Mouse (Mus musculus): ENCODE measurements around the gene 1700010B08Rik. TPM values are rescaled to one million over a fixed set of nuclear protein-coding genes. Genes with fewer than 3 reads are reported as not detected.
"Not testable (repeated sequence)": the region's sequence is repeated elsewhere in the genome, so short reads cannot be mapped to it uniquely, and the experiment has no call there.

1700010B08Rik gene
- polyA plus RNA-seq, 1 experiment from 2014 or later: not detected

- no peak overlapping the region for H3K27ac ChIP-seq
- no peak overlapping the region for H3K4me3 ChIP-seq
- peaks cover 74% of the 10 kb centered on the region for H3K36me3 ChIP-seq
- 85% methylated on average over 16 of the region's 16 CpGs for WGBS
- no peaks in the 10 kb centered on the region for H3K27me3 ChIP-seq (ENCODE audit: insufficient read depth, poor library complexity, severe bottlenecking)
- DNase-seq (ENCODE audit: low spot score): no peak
- no peaks in the 10 kb centered on the region for H3K9me3 ChIP-seq
- H3K4me1 ChIP-seq (replicated peaks): no peaks in the 10 kb centered on the region
Measured at GRCm38 (mm10) chr2:173702096-173702866, 16.9 kb upstream of the 1700010B08Rik start.

DNA sequence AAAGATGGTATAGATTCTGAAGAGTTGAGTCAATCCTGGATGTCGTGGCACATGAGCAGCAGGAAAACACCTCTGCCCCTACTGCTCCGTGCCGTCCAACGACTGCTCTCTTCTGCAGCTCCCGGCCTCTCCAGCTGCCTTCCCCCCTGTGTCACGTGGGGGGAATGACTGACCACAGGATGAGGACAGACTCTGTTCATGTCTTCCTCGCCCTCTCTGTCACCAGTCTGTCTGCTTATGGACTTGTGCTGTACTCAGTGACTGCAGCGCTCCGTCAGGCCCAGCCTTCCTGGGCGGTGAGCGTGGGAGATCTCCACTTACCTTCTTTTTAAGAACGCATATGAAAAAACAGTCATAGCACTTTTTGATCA lies 16.4 kb upstream of the 1700010B08Rik start:
- H3K27me3 ChIP-seq (ENCODE audit: insufficient read depth, poor library complexity, severe bottlenecking): no peaks in the 10 kb centered on the region
- DNase-seq (ENCODE audit: low spot score): no peak
- 84% methylated on average over 12 of the region's 12 CpGs for WGBS
- H3K9me3 ChIP-seq: no peaks in the 10 kb centered on the region
- H3K36me3 ChIP-seq: peaks cover 74% of the 10 kb centered on the region
- no peak overlapping the region for H3K27ac ChIP-seq
- H3K4me3 ChIP-seq: no peak overlapping the region
- H3K4me1 ChIP-seq (replicated peaks): no peaks in the 10 kb centered on the region

DNA sequence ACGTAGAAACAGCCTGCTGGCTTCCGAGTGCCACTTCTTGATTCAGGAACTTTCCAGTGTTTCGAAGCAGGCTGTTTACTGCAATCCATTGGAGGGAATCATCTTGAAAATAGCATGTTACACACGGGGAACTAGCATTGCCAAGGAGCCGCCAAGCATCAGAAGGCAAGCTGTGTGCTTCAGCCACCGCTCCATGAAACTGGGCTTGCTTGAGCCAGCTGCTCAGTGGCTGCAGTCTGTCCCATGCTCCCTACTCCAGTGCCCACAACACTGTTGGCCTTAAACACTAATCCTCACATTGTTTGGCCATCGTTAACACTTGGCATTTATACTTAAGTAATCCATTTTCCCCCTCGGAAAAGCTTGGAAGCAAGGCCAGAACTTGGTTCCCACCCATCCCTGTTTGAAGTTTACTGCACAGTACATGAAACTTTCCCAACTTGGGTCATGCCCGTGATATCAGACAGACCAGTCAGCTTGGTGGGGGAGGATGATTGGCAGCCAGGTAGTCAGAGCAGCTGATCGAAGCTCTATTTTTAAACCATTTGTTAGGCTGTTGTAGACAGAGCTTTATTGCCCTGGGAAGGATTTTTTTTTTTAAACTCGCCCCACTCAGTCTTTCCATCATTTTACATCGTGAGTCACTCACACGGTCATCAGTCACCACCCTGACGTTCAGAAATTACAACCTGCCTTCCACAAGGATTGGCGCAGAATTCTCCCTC lies 13.2 kb upstream of the 1700010B08Rik start:
- no peaks in the 10 kb centered on the region for H3K27me3 ChIP-seq (ENCODE audit: insufficient read depth, poor library complexity, severe bottlenecking)
- no peak for DNase-seq (ENCODE audit: low spot score)
- H3K4me1 ChIP-seq (replicated peaks): no peaks in the 10 kb centered on the region; the same call in 1 of the 2 replicates
- H3K27ac ChIP-seq: no peak overlapping the region
- H3K9me3 ChIP-seq: no peaks in the 10 kb centered on the region
- WGBS: 92% methylated on average over 15 of the region's 15 CpGs
- peaks cover 55% of the 10 kb centered on the region for H3K36me3 ChIP-seq
- no peak overlapping the region for H3K4me3 ChIP-seq

DNA sequence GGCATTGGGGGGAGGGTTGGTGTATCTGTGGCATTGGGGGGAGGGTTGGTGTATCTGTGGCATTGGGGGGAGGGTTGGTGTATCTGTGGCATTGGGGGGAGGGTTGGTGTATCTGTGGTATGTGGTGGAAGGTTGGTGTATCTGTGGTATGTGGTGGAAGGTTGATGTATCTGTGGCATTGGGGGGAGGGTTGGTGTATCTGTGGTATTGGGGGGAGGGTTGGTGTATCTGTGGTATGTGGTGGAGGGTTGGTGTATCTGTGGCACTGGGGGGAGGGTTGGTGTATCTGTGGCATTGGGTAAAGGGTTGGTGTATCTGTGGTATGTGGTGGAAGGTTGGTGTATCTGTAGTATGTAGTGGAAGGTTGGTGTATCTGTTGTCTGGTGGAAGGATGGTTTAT lies 11.6 kb upstream of the 1700010B08Rik start:
- not testable (repeated sequence) for H3K4me1 ChIP-seq (replicated peaks); DNase-seq (ENCODE audit: low spot score); H3K4me3 ChIP-seq; H3K9me3 ChIP-seq; H3K27me3 ChIP-seq (ENCODE audit: insufficient read depth, poor library complexity, severe bottlenecking); H3K27ac ChIP-seq
- H3K36me3 ChIP-seq: peaks cover 39% of the 10 kb centered on the region

DNA sequence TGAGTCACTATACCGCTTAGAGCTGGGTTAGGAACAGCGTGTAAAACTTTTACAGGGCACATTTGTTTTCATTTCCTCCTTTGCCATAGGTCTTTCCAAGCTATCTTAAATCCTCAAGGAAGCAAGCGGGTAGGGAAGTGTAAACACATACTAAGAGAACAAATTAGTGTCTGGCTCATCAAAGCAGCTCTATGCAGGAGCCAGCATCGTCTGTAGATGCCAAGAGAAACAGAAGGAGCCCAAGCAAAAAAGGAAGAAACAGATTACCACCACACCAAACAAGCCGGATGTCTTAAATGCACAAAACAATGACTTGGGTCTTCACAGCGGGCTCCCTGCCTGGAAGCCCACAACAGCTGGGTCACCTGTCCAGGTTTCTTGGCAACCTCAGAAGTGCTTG lies 9.0 kb upstream of the 1700010B08Rik start:
- no peak for DNase-seq (ENCODE audit: low spot score)
- H3K27ac ChIP-seq: no peak overlapping the region
- no peaks in the 10 kb centered on the region for H3K27me3 ChIP-seq (ENCODE audit: insufficient read depth, poor library complexity, severe bottlenecking)
- H3K4me3 ChIP-seq: no peak overlapping the region
- H3K9me3 ChIP-seq: no peaks in the 10 kb centered on the region
- H3K36me3 ChIP-seq: peaks cover 22% of the 10 kb centered on the region
- H3K4me1 ChIP-seq (replicated peaks): peaks cover 31% of the 10 kb centered on the region
- 88% methylated on average over 6 of the region's 6 CpGs for WGBS

GRCm38 (mm10) chr2:173712656-173713055 lies 6.6 kb upstream of the 1700010B08Rik start:
- Histone ChIP-seq H3K36me3 (peaks cover 12% of the 10 kb centered on the region), H3K9me3 (no peaks in the 10 kb centered on the region), H3K4me1 (replicated peaks) (peaks cover 37% of the 10 kb centered on the region), H3K27ac (peak overlapping the region; percentile 81), H3K4me3 (no peak overlapping the region), H3K27me3 (ENCODE audit: insufficient read depth, poor library complexity, severe bottlenecking) (no peaks in the 10 kb centered on the region)
- WGBS: 61% methylated on average over 10 of the region's 10 CpGs
- no peak for DNase-seq (ENCODE audit: low spot score)

DNA sequence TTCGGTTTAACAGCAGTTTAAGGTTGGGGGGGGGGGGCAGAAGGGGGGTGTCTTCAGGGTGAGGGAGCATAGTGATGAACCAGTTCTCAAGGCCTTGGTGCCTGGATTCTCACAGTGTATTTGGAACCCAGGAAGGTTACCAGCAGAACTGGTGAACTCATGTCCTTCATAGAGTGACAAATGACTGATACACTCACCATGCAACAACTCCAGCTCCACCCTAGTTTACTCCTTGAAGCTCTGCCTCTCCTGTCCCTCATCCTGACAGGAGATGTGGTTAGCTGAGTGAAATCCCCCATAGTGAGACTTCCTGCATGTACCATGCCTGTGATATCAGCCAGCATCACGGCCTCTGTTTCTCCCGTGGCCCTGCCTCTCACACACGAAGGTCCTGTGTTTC lies 6.0 kb upstream of the 1700010B08Rik start:
- Histone ChIP-seq H3K4me3 (no peak overlapping the region), H3K36me3 (peaks cover 8% of the 10 kb centered on the region; the same call in 1 of the 2 replicates), H3K27me3 (ENCODE audit: insufficient read depth, poor library complexity, severe bottlenecking) (no peaks in the 10 kb centered on the region), H3K4me1 (replicated peaks) (peaks cover 37% of the 10 kb centered on the region), H3K27ac (peak overlapping the region; percentile 81), H3K9me3 (no peaks in the 10 kb centered on the region)
- 80% methylated on average over 4 of the region's 4 CpGs for WGBS
- no peak for DNase-seq (ENCODE audit: low spot score)

DNA sequence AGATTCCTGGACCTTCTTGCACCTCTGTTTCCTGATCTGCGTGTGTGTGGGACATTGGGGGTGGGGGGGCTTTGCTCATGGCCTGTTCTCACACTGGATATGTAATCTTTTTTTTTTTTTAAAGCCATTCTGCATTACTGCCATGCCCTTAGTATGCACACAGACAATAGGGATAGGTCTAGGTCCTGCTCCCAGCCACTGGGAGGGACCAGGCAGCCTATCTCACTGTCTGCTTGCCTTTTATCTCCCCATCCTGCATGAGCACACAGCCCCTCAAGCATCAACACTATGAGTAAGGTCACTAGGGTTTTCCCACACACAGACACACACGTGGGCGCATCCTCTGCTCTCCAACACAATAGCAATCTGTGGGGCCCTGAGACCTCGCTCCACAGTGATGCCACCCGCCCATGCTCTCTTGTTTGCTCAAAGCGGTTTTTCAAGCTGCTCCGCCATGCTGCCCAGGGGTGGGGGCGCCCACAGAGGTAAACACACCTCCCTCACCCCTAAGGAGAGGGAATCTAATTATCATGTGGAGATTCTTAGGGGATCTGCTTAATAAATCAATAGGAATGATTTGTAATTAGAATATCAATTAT lies 4.5 kb upstream of the 1700010B08Rik start:
- WGBS: 43% methylated on average over 8 of the region's 8 CpGs
- Histone ChIP-seq H3K4me3 (no peak overlapping the region), H3K4me1 (replicated peaks) (peaks cover 37% of the 10 kb centered on the region), H3K27ac (peak overlapping the region; percentile 81), H3K27me3 (ENCODE audit: insufficient read depth, poor library complexity, severe bottlenecking) (no peaks in the 10 kb centered on the region), H3K9me3 (no peaks in the 10 kb centered on the region; the same call in 1 of the 2 replicates), H3K36me3 (no peaks in the 10 kb centered on the region)
- DNase-seq (ENCODE audit: low spot score): no peak

DNA sequence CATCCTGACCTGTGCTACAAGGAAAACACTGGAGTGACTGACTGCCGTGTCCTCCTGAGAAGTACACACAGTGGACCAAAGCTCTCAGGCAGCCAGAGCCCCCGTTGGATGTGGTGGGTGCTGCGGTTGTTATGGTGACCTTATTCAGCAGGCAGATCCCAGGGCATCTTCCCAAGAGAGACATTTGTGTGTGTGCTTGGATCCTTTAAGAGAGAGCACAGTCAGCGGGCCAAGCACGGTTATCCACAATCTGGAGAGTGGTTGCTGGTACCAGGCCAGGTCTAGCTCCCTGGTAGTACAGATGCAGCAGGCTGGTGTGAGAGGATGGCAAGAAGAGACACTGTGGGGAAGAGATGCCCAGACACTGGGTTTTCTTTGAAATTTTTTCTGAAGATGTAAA lies 2.2 kb upstream of the 1700010B08Rik start:
- no peaks in the 10 kb centered on the region for H3K27me3 ChIP-seq (ENCODE audit: insufficient read depth, poor library complexity, severe bottlenecking)
- DNase-seq (ENCODE audit: low spot score): no peak
- H3K4me1 ChIP-seq (replicated peaks): peaks cover 35% of the 10 kb centered on the region
- 86% methylated on average over 5 of the region's 5 CpGs for WGBS
- no peak overlapping the region for H3K4me3 ChIP-seq
- no peak overlapping the region; the same call in 1 of the 2 replicates for H3K27ac ChIP-seq
- H3K9me3 ChIP-seq: no peaks in the 10 kb centered on the region; the same call in 1 of the 2 replicates
- no peaks in the 10 kb centered on the region for H3K36me3 ChIP-seq

DNA sequence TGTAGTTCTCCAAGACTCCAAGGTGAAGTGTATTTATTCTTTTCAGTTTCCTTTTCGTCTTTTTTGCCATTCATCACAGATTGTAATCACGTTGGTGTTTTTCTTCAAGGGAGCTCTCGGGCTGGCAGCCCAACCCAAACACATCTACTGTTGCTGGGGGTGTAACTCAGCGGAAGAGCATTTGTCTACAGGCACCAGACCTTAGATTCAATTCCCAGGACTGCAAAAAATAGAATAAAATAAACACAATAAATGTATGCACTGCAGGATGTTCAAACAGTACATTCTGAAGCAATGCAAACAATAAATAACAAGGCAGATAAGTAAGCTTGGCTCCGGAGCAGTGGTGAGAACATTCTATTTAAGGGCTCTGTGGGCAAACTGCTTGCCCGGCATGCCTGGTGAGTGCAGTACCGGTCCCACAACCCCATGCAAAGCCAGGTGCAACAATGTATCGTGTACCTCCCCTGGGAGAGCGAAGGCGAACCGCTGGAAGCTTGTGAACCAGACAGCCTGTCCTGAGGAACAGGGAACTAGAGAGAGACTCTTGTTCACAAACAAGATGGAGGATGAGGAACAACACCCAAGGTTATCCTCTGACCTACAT lies 3.1 kb downstream of the 1700010B08Rik start:
- H3K4me3 ChIP-seq: no peak overlapping the region
- no peaks in the 10 kb centered on the region; the same call in 1 of the 2 replicates for H3K9me3 ChIP-seq
- H3K27ac ChIP-seq: no peak overlapping the region
- peaks cover 14% of the 10 kb centered on the region for H3K4me1 ChIP-seq (replicated peaks)
- H3K36me3 ChIP-seq: no peaks in the 10 kb centered on the region
- no peak for DNase-seq (ENCODE audit: low spot score)
- 87% methylated on average over 11 of the region's 11 CpGs for WGBS
- H3K27me3 ChIP-seq (ENCODE audit: insufficient read depth, poor library complexity, severe bottlenecking): no peaks in the 10 kb centered on the region

GRCm38 (mm10) chr2:173724382-173724781 lies 5.2 kb downstream of the 1700010B08Rik start:
- H3K4me1 ChIP-seq (replicated peaks): peaks cover 14% of the 10 kb centered on the region
- H3K36me3 ChIP-seq: no peaks in the 10 kb centered on the region
- no peaks in the 10 kb centered on the region for H3K27me3 ChIP-seq (ENCODE audit: insufficient read depth, poor library complexity, severe bottlenecking)
- H3K9me3 ChIP-seq: no peaks in the 10 kb centered on the region
- peak; percentile 36 for DNase-seq (ENCODE audit: low spot score)
- H3K4me3 ChIP-seq: no peak overlapping the region
- 52% methylated on average over 14 of the region's 14 CpGs for WGBS
- H3K27ac ChIP-seq: peak overlapping the region; percentile 74

GRCm38 (mm10) chr2:173724940-173725807 lies 6.0 kb downstream of the 1700010B08Rik start:
- WGBS: 58% methylated on average over 15 of the region's 15 CpGs
- Histone ChIP-seq H3K4me1 (replicated peaks) (peaks cover 20% of the 10 kb centered on the region), H3K27me3 (ENCODE audit: insufficient read depth, poor library complexity, severe bottlenecking) (no peaks in the 10 kb centered on the region), H3K9me3 (no peaks in the 10 kb centered on the region), H3K4me3 (no peak overlapping the region), H3K27ac (peak overlapping the region; percentile 47), H3K36me3 (no peaks in the 10 kb centered on the region)
- DNase-seq (ENCODE audit: low spot score): peak; percentile 29

All from hindbrain, embryonic 10.5 days (tissue).